Mouse (Mus musculus) thymus, postnatal 14 days (tissue): Measurements from ENCODE around the gene Vmn1r12.
"Not testable (repeated sequence)": the region's sequence is repeated elsewhere in the genome, so short reads cannot be mapped to it uniquely, and the experiment has no call there.

Experiments
- DNase-seq: peaks from one replicate; pipeline ENCODE4 v3.0.0; 2021

Gene Vmn1r12

DNA sequence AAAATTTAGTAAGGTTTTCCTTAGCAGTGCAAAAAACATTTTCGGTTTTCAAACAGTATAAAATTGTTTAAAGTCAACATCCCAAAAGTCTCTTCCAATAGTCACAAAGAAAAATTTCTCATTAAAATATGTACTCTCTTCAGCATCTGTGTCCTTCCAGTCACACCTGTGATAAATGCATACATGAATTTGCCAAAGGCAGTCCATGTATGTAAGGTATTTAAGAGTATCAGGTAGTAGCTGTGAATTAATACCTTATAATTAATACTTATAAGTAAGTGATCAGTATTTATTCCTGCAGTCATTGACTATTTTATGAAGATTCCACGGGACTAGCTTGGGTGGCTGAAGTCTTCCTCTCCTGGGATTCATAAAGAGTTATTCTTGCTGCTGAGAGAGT lies at the start of gene Vmn1r12:
Gene Vmn1r12, plus strand, starts transcription at position 301 of the 400 bp plus-strand sequence.
- DNase-seq, result no peak

DNA sequence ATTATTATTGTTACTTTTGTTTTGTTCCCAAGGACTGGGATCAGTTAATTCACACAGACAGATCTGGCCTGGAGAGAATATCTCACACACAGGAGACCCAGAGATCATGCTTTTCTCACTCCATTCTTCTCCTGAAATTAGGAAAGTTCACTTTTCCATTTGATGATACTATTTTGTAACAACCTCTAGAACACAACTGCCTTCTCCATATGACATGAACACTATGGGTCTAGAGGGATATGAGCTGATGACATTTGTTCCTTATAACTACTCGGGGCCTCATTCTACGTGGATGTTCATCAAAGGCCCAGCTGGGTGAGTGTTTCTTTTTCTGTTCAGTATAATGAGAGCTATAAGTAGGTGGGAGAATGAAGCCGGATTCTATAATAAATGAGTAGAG lies 47.6 kb upstream of the Vmn1r12 start, which contains the start of gene Vmn1r10:
Gene Vmn1r10, plus strand, starts transcription at position 301 of the 400 bp plus-strand sequence.
- DNase-seq, result no peak

DNA sequence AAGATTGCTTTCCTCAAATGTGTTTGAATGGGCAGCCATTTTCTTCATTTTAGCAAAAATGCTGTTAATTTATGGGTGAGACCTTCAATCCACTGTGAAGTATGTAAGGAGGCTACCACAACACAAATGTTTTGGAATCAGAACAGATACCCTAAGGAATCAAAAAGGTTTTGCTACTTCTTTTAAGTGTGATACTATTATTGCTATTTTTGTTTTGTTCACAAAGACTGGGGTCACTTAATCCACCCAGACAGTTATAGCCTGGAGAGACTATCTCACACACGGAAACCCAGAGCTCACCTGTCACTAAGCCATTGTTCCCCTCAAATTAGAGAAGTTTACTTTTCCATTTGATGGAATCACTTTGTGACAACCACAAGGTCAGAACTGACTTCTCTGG lies 23.6 kb upstream of the Vmn1r12 start, which contains the start of gene Vmn1r11:
Gene Vmn1r11, plus strand, starts transcription at position 301 of the 400 bp plus-strand sequence.
- no peak for DNase-seq

DNA sequence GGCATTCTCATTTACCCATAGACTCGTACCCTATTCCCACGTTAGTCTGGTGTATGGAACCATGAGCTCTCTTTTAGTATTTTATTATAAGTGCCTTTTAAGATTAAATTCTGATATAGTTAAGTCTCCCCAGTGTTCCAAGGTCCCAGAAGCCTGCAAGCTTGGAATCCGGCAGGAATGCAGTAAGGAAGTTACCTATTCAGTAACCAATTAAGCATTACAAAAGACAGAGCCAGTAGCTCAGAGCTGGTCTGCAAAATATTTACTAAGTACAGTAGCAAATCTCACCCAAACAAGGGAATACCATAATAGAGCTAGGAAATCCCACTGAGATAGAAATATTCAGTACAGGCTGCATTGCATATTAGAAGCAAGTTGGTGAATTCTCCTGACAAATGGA lies 33.3 kb downstream of the Vmn1r12 start:
- not testable (repeated sequence) for DNase-seq

DNA sequence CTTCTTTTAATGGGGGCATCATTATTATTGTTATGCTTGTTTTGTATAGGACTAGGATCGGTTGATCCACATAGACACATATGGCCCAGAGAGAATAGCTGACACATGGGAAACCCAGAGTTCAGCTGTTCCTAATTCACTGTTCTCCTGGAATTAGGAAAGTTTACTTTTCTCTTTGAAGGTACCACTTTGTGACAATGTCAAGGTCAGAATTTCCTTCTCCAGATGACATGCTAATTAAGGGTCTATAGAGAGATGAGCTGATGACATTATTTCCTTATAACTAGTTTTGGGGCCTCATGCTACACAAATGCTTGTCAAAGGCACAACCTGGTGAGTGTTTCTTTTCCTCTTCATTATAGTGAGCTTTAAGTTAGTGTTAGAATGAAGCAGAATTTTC lies 46.3 kb downstream of the Vmn1r12 start, which contains the start of gene Vmn1r13:
Gene Vmn1r13, plus strand, starts transcription at position 301 of the 400 bp plus-strand sequence.
- not testable (repeated sequence) for DNase-seq
